Mouse (Mus musculus) cerebellum, adult 9-10 months (tissue): ENCODE data around the gene Alad.
"Not testable (repeated sequence)": the region's sequence is repeated elsewhere in the genome, so short reads cannot be mapped to it uniquely, and the experiment has no call there.

Experiments used
- DNase-seq: peaks from one replicate; pipeline ENCODE4 v3.0.0; 2022

Alad gene

DNA sequence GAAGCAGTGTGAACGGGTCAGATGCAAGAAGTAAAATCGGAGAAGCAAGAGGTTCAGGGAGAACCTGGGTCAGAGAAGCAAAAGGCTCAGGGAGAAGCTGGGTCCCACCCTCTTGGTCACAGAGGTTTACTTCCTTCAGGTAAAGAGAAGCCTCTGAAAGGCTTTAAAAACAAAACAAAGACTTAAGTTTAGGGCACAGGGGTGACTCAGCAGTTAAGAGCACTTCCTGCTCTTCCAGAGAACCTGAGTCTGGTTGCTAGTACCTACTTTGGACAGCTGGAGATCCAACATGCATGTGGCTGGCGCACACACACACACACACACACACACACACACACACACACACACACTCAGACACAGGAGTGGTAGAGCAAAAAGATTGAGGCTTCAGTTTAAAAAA is 34.8 kb downstream of the Alad start:
- no peak for DNase-seq

DNA sequence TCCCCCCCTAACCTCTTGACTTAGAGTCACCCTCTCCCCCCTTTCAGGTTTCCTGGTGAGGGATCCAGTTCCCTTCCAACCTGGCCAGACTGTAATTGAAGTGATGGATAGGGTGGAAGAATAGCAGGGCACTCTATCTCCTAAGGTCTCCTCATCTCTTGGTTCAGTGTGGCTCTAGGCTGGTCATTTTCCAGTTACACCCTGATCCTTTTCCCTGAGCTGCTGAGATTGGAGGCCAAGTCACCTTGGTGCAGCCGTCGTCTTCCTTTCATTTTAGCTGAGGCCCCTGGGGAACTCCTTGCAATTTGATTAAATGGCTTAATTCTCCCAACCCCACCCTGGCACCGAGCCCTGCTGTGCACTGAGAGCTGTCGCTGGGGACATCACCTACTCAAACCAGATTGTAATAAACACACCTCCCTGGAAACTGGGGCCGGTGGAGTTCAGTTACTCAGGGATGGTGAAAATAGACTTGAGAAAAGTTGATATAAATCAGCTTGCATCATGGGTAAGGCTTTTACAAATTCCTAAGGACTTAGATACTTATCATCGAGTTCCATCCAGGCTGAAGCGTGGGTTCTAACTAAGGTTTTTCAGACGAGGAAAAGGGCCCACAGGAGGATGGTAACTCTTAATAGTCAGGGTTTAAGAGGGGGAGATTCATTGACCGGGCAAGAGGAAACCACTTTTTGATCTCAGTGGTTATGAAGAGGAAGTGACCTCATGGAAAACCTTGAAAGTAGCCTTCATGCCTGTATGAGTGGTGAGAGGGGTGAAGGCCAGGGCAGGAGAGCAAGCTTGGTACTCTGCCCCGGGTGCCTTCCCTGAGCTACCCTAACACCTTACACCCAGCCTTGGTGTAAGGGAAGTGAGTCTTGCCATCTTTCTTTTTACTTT is 38.8 kb downstream of the Alad start:
- no peak for DNase-seq

DNA sequence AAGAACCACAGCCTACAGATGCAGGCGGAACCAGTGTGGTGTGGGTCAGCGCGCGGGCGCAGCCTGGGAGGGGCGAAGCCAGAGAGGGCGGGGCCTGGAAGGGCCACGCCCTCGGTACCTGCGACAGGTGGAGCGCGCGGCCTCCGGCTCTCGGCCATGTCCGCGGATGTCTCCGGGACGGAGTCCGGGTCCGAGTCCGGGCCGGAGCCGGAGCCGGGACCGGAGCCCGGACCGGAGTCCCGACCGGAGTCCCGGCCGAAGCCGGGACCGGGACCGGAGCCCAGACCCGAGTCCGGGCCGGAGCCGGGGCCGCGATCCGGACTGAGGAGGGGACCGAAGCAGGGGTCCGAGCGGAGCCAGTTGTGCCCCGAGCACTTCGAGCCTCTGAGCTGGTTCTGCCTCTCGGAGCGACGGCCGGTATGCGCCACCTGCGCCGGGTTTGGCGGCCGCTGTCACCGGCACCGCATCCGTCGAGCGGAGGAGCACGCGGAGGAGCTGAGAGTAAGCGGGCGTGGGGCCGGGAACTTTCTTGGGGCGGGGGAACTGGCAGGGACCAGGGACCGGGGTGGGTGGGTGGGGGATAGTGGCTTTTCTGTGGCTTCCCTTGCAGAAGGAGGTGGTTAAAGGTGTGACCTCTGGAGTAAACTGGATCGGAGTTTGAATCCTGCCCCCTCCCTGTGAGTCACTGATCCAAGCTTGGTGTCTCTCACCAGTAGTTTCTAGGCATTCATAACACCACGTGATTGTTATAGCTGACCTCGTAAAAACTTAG is 39.6 kb downstream of the Alad start, which contains the start of gene Bspry:
Gene Bspry, plus strand, starts transcription at position 117 of the 772 bp plus-strand sequence.
- DNase-seq = no peak

DNA sequence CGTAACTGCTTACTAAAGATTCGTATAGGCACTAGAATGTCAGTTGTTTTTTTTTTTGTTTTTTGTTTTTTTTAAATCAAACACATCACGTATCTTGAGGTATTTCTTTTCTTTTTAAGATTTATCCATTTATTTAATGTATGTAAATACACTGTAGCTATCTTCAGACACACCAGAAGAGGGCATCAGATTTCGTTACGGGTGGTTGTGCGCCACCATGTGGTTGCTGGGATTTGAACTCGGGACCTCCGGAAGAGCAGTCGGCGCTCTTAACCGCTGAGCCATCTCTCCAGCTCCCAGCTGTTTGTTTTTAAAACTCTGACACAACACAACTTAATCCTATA is 40.2 kb downstream of the Alad start:
- not testable (repeated sequence) for DNase-seq

DNA sequence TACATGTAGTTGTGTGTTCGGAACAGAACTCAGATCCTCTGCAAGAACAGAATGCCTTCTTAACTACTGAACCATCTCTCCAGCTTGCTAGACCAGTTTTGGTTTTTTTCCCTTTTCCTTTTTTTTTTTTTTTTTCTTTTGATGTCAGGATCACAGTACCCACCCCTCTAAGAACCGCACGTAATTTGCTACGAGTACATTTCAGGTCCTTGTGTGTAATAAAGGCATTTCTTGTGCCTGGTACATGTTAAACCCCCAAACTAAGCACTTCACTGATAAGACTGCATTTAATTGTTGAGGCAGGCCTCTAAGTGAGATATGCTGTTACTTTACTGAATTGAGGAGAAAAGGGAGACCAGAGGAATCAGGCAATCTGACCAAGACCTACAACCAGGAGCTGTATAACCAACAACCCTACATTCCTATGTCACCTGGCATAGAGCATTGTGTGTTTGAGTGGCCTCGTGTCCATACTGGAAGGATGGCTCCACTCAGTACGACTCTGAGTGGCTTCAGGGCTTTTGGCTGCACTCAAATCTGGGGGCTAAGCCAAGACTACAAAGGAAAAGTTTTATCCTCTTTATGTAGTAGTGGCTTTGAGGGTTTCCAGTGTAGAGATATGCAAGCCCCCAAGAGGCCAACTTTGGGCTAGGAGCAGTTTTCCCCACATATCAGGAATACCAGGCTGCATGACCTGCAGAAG is 42.0 kb downstream of the Alad start:
- no peak for DNase-seq

- no peak for DNase-seq
Measured at GRCm38 (mm10) chr4:62475793-62476192, 43.9 kb downstream of the Alad start.

DNA sequence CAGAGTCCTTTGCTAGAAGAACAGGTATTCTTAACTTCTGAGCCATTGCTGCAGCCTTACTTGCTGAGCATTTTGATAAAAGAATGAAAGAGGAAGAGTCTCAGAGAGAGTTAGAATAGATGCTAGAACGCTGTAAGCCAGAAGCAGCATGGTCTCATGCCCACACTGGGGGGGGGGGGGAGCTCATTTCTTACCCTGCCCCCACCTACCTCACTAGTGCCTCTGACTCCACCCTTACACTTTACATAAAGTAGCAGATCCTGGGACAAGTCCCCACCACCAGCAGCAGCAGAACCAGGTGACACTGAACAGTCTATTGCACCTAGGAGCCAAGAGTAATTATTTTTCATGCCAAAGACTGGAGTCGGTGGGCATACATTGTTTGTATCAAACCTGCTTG is 44.6 kb downstream of the Alad start:
- no peak for DNase-seq

DNA sequence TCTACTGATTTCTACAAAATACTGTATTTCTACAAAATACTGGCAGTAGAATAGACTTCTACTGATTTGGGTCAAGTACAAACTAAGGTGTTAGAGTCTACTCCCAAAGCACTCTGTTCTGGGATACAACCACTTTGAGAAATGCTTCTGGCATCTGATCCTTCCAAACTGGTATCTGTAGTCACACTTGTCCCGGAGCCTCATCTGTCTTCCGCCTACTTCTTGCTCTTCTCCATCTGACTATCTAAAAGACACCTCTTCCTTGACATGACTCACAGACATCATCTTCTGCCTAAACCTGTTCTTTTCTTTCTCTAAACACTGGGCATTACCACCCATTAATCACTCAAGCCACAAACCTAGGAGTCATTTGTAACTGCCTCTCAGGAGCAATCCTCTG is 47.6 kb downstream of the Alad start:
- no peak for DNase-seq

GRCm38 (mm10) chr4:62470598-62471051 is 49.1 kb downstream of the Alad start, which contains the start of gene Wdr31:
Wdr31 (minus strand) TSS chr4:62470896.
- DNase-seq = peak; percentile 78

- DNase-seq = no peak
Measured at GRCm38 (mm10) chr4:62468158-62468557, 51.6 kb downstream of the Alad start.

GRCm38 (mm10) chr4:62463124-62463523 is 56.6 kb downstream of the Alad start:
- DNase-seq = no peak

- no peak for DNase-seq
Measured at GRCm38 (mm10) chr4:62460348-62460747, 59.4 kb downstream of the Alad start.
